Mouse (Mus musculus): ENCODE data around the gene Hnrnpa3. TPM values are rescaled to one million over a fixed set of nuclear protein-coding genes. Genes with fewer than 3 reads are reported as not detected.
"Not testable (repeated sequence)": the region's sequence is repeated elsewhere in the genome, so short reads cannot be mapped to it uniquely, and the experiment has no call there.

Gene Hnrnpa3
- polyA plus RNA-seq, 1 experiment from 2014 or later, result 139 TPM

DNA sequence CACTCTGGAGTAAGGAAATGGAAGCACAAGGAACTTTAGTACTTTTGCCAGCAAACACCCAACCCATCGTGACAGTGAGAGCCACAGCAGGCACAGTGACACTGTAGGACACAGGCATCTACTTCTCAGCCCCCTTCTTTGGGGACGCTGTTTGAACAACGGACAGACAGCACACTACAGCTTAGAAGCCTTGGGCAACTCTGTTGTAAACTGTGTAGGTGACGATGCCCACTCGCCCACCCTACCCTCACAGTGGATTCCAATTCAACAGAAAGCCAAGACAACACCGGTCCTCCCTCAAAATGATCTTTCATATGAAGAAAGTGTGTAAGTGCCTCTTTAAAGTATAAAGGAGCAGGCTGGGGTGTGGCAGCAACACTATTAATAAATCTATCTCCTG lies 33.3 kb downstream of the Hnrnpa3 start:
- H3K27me3 ChIP-seq (ENCODE audit: control insufficient read depth, insufficient read depth, low read length), result no peaks in the 10 kb centered on the region
- H3K9ac ChIP-seq (ENCODE audit: low read length), result 0 out of 2 replicates have a peak overlapping the region, but pooled peaks have one; percentile 3
- H3K4me1 ChIP-seq (ENCODE audit: control insufficient read depth, insufficient read depth, low read length), result peaks cover 63% of the 10 kb centered on the region
- no peak overlapping the region for H3K4me3 ChIP-seq (ENCODE audit: low read length)
- WGBS, result 73% methylated on average over 6 of the region's 6 CpGs
- no peaks in the 10 kb centered on the region for H3K36me3 ChIP-seq (ENCODE audit: control insufficient read depth, insufficient read depth)
- no peaks in the 10 kb centered on the region for H3K9me3 ChIP-seq (replicated peaks; ENCODE audit: control insufficient read depth, low read length)
- peak overlapping the region; percentile 36; the same call in 1 of the 2 replicates for H3K27ac ChIP-seq (ENCODE audit: low read length)
- H3K4me2 ChIP-seq (ENCODE audit: low read depth, low read length), result no peak overlapping the region
- ATAC-seq (replicated peaks; ENCODE audit: extremely low read depth, insufficient read depth, low FRiP score), result no peak

DNA sequence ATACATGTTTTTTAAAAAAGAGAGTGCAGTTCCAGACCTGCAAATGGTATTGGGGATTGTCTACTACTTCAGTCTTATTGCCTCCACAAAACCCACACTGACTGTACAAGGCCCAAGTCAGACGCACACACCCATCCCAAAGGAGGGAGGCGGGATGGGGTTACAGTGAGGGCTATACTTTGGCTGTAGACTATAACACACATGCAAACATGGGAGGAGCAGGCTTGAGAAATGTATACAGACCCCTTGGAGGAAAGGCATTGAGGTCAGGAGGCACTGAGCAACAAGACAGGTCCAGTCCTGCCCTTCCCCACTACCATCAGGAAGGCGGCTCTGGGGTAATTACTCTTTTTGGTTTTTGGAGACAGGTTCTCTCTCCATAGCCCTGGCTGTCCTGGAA lies 35.9 kb downstream of the Hnrnpa3 start:
- not testable (repeated sequence) for H3K4me2 ChIP-seq (ENCODE audit: low read depth, low read length); H3K4me3 ChIP-seq (ENCODE audit: low read length); ATAC-seq (replicated peaks; ENCODE audit: extremely low read depth, insufficient read depth, low FRiP score); H3K9me3 ChIP-seq (replicated peaks; ENCODE audit: control insufficient read depth, low read length); H3K27me3 ChIP-seq (ENCODE audit: control insufficient read depth, insufficient read depth, low read length); H3K9ac ChIP-seq (ENCODE audit: low read length); H3K27ac ChIP-seq (ENCODE audit: low read length); H3K36me3 ChIP-seq (ENCODE audit: control insufficient read depth, insufficient read depth)
- 91% methylated on average over 3 of the region's 3 CpGs for WGBS
- H3K4me1 ChIP-seq (ENCODE audit: control insufficient read depth, insufficient read depth, low read length), result peaks cover 69% of the 10 kb centered on the region

- no peak overlapping the region for H3K4me2 ChIP-seq (ENCODE audit: low read depth, low read length)
- H3K27me3 ChIP-seq (ENCODE audit: control insufficient read depth, insufficient read depth, low read length), result no peaks in the 10 kb centered on the region
- WGBS, result 77% methylated on average over 9 of the region's 9 CpGs
- peak overlapping the region; percentile 33 for H3K27ac ChIP-seq (ENCODE audit: low read length)
- H3K36me3 ChIP-seq (ENCODE audit: control insufficient read depth, insufficient read depth), result no peaks in the 10 kb centered on the region
- H3K4me3 ChIP-seq (ENCODE audit: low read length), result no peak overlapping the region
- H3K9me3 ChIP-seq (replicated peaks; ENCODE audit: control insufficient read depth, low read length), result no peaks in the 10 kb centered on the region
- H3K9ac ChIP-seq (ENCODE audit: low read length), result no peak overlapping the region
- ATAC-seq (replicated peaks; ENCODE audit: extremely low read depth, insufficient read depth, low FRiP score), result no peak
- H3K4me1 ChIP-seq (ENCODE audit: control insufficient read depth, insufficient read depth, low read length), result peaks cover 69% of the 10 kb centered on the region
These were observed 36.8 kb downstream of the Hnrnpa3 start for GRCm38 (mm10) chr2:75695676-75696350.

DNA sequence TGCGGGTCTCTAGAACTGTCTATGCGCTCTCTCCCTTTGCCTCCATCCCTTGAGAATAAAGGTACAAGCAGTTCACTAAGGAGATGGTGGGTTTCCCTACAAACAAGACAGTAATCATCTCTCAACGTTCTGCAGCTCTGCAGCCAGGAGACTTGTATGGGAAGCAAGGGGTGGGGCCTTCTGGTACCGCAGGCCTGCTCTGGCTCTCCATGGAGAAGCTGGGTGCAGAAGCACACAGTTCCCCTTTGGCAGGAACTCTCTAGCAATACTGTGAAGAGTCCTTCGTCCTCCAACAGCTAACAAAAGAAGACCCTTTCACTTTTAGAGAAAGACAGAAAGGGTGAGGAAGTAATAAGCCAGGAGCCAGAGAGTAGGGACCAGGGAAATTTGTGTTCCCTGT lies 37.3 kb downstream of the Hnrnpa3 start:
- H3K4me2 ChIP-seq (ENCODE audit: low read depth, low read length), result no peak overlapping the region; the same call in 1 of the 2 replicates
- 39% methylated on average over 5 of the region's 5 CpGs for WGBS
- H3K27ac ChIP-seq (ENCODE audit: low read length), result peak overlapping the region; percentile 78
- ATAC-seq (replicated peaks; ENCODE audit: extremely low read depth, insufficient read depth, low FRiP score), result no peak
- H3K4me3 ChIP-seq (ENCODE audit: low read length), result no peak overlapping the region
- H3K36me3 ChIP-seq (ENCODE audit: control insufficient read depth, insufficient read depth), result no peaks in the 10 kb centered on the region
- H3K4me1 ChIP-seq (ENCODE audit: control insufficient read depth, insufficient read depth, low read length), result peaks cover 71% of the 10 kb centered on the region
- no peaks in the 10 kb centered on the region for H3K9me3 ChIP-seq (replicated peaks; ENCODE audit: control insufficient read depth, low read length)
- peak overlapping the region; percentile 59 for H3K9ac ChIP-seq (ENCODE audit: low read length)
- no peaks in the 10 kb centered on the region for H3K27me3 ChIP-seq (ENCODE audit: control insufficient read depth, insufficient read depth, low read length)

- Histone ChIP-seq H3K27ac (ENCODE audit: low read length) (peak overlapping the region; percentile 78), H3K27me3 (ENCODE audit: control insufficient read depth, insufficient read depth, low read length) (no peaks in the 10 kb centered on the region), H3K4me1 (ENCODE audit: control insufficient read depth, insufficient read depth, low read length) (peaks cover 74% of the 10 kb centered on the region), H3K9ac (ENCODE audit: low read length) (peak overlapping the region; percentile 24), H3K4me3 (ENCODE audit: low read length) (no peak overlapping the region), H3K4me2 (ENCODE audit: low read depth, low read length) (no peak overlapping the region), H3K36me3 (ENCODE audit: control insufficient read depth, insufficient read depth) (no peaks in the 10 kb centered on the region), H3K9me3 (replicated peaks; ENCODE audit: control insufficient read depth, low read length) (no peaks in the 10 kb centered on the region)
- 59% methylated on average over 3 of the region's 3 CpGs for WGBS
- no peak for ATAC-seq (replicated peaks; ENCODE audit: extremely low read depth, insufficient read depth, low FRiP score)
These were observed 38.2 kb downstream of the Hnrnpa3 start for GRCm38 (mm10) chr2:75697222-75697621.

DNA sequence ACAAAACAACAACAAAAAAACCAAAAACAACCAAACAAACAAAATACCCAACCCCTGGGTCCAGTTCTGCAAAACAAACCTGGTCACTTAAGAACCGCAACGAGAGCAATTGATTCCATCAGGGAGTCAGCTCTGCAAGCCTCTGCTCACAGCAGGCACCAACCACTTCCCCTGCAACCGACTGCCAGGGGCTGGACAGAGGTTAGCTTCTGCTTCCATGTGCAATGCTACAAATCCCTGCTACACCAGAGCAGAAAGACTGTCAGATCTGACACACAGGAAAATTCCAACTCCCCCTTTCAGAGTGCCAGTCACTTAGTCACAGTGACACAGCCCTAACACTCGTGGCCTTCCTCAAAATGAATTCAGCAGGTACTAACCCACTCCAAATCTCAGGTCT lies 38.9 kb downstream of the Hnrnpa3 start:
- 35% methylated on average over 4 of the region's 4 CpGs for WGBS
- Histone ChIP-seq H3K4me3 (ENCODE audit: low read length) (no peak overlapping the region), H3K9me3 (replicated peaks; ENCODE audit: control insufficient read depth, low read length) (no peaks in the 10 kb centered on the region), H3K4me2 (ENCODE audit: low read depth, low read length) (no peak overlapping the region), H3K4me1 (ENCODE audit: control insufficient read depth, insufficient read depth, low read length) (peaks cover 71% of the 10 kb centered on the region), H3K9ac (ENCODE audit: low read length) (peak overlapping the region; percentile 46), H3K27ac (ENCODE audit: low read length) (peak overlapping the region; percentile 31; the same call in 1 of the 2 replicates), H3K36me3 (ENCODE audit: control insufficient read depth, insufficient read depth) (no peaks in the 10 kb centered on the region), H3K27me3 (ENCODE audit: control insufficient read depth, insufficient read depth, low read length) (no peaks in the 10 kb centered on the region)
- no peak for ATAC-seq (replicated peaks; ENCODE audit: extremely low read depth, insufficient read depth, low FRiP score)

GRCm38 (mm10) chr2:75698874-75699273 lies 39.8 kb downstream of the Hnrnpa3 start:
- WGBS, result 82% methylated on average over 3 of the region's 3 CpGs
- Histone ChIP-seq H3K4me1 (ENCODE audit: control insufficient read depth, insufficient read depth, low read length) (peaks cover 63% of the 10 kb centered on the region), H3K27me3 (ENCODE audit: control insufficient read depth, insufficient read depth, low read length) (no peaks in the 10 kb centered on the region), H3K36me3 (ENCODE audit: control insufficient read depth, insufficient read depth) (no peaks in the 10 kb centered on the region), H3K4me3 (ENCODE audit: low read length) (no peak overlapping the region), H3K27ac (ENCODE audit: low read length) (0 out of 2 replicates have a peak overlapping the region, but pooled peaks have one; percentile 12), H3K9ac (ENCODE audit: low read length) (no peak overlapping the region), H3K4me2 (ENCODE audit: low read depth, low read length) (no peak overlapping the region), H3K9me3 (replicated peaks; ENCODE audit: control insufficient read depth, low read length) (no peaks in the 10 kb centered on the region)
- ATAC-seq (replicated peaks; ENCODE audit: extremely low read depth, insufficient read depth, low FRiP score), result no peak

DNA sequence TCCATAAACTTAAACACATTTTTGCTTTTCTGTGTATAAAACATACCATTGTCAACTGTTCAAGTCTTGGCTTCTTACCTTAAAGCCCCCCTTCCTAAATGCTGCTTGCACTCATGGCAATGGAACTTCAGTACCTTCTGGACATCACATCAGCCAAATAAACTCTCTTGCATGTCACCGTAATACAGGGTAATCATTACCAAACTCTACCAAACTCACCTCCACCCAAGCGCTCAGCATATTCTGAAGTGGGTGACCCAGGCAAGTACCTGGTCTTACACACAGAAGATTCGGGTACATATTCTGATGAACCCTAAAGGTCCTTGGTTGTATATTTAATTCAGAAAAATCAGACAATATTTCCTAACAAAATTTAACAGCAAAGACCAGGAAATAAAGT lies 41.5 kb downstream of the Hnrnpa3 start:
- Histone ChIP-seq H3K9me3 (replicated peaks; ENCODE audit: control insufficient read depth, low read length) (no peaks in the 10 kb centered on the region), H3K4me3 (ENCODE audit: low read length) (no peak overlapping the region), H3K9ac (ENCODE audit: low read length) (no peak overlapping the region), H3K4me2 (ENCODE audit: low read depth, low read length) (peak overlapping the region; percentile 94; the same call in 1 of the 2 replicates), H3K27me3 (ENCODE audit: control insufficient read depth, insufficient read depth, low read length) (no peaks in the 10 kb centered on the region), H3K4me1 (ENCODE audit: control insufficient read depth, insufficient read depth, low read length) (peaks cover 64% of the 10 kb centered on the region), H3K36me3 (ENCODE audit: control insufficient read depth, insufficient read depth) (no peaks in the 10 kb centered on the region), H3K27ac (ENCODE audit: low read length) (no peak overlapping the region)
- 93% methylated on average over 3 of the region's 3 CpGs for WGBS
- no peak for ATAC-seq (replicated peaks; ENCODE audit: extremely low read depth, insufficient read depth, low FRiP score)

- Histone ChIP-seq H3K4me2 (ENCODE audit: low read depth, low read length) (peak overlapping the region; percentile 94), H3K9ac (ENCODE audit: low read length) (peak overlapping the region; percentile 30; the same call in 1 of the 2 replicates), H3K27ac (ENCODE audit: low read length) (peak overlapping the region; percentile 42), H3K9me3 (replicated peaks; ENCODE audit: control insufficient read depth, low read length) (no peaks in the 10 kb centered on the region), H3K36me3 (ENCODE audit: control insufficient read depth, insufficient read depth) (no peaks in the 10 kb centered on the region), H3K4me3 (ENCODE audit: low read length) (no peak overlapping the region; the same call in 1 of the 2 replicates), H3K27me3 (ENCODE audit: control insufficient read depth, insufficient read depth, low read length) (no peaks in the 10 kb centered on the region), H3K4me1 (ENCODE audit: control insufficient read depth, insufficient read depth, low read length) (peaks cover 58% of the 10 kb centered on the region)
- no peak for ATAC-seq (replicated peaks; ENCODE audit: extremely low read depth, insufficient read depth, low FRiP score)
- 65% methylated on average over 3 of the region's 3 CpGs for WGBS
These were observed 42.1 kb downstream of the Hnrnpa3 start for GRCm38 (mm10) chr2:75701207-75701606.

Data from heart, embryonic 16.5 days (tissue).